Mouse (Mus musculus) lung, postnatal 0 days (tissue): Measurements from ENCODE around the gene Gnptab.

Source experiments
- CTCF ChIP-seq: IDR thresholded peaks from 2 replicates; pipeline ENCODE4 v1.5.1; 2016; ENCODE audit warnings: antibody characterized with exemption, mild to moderate bottlenecking
- EP300 ChIP-seq: IDR thresholded peaks from 2 replicates; pipeline ENCODE4 v1.6.1; 2016; ENCODE audit warnings: antibody characterized with exemption, mild to moderate bottlenecking, control low read depth

GRCm38 (mm10) chr10:88376770-88377169 is 2.2 kb upstream of the Gnptab start:
- TF ChIP-seq CTCF (peak; percentile 99), EP300 (no peak)
